Mouse (Mus musculus): Measurements from ENCODE around the gene Lrrc27.

DNA sequence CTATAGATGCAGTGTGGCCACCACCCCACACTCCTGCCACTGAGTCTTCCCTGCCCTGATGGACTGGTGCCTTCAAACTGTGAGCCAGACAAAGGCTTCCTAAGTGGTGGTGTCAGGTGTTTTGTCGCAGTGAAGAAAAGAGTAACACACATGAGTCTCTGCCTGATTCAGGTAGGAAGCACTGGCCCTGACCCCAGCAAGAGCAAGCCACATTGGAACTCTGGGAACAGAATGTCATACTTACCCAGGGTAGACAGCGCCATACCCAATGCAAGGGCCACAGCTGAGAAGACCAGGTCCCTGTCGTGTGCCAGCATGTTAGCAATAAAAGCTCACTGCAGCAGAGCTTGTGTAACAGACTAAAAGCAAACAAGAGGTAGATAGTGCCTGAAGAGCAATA lies 32.7 kb upstream of the Lrrc27 start:
- TF ChIP-seq POLR2A (IDR thresholded peaks at IDR 0.05; ENCODE audit: extremely low read depth, insufficient read depth, low read length), result no peak
- TF ChIP-seq CTCF (IDR thresholded peaks at IDR 0.05; ENCODE audit: low read depth, low read length), result no peak

All from liver, adult 2 months (tissue).